Mouse (Mus musculus) G1E (cell line): Measurements from ENCODE around the gene Plcb1. TPM values are rescaled to one million over a fixed set of nuclear protein-coding genes. Genes with fewer than 3 reads are reported as not detected.
A peak's percentile ranks its signal among the peaks of the same experiment; 100 is the strongest.

Source experiments
- ATAC-seq: 2 replicates; pipeline ENCODE4 v1.8.0; 2016; ENCODE audit warnings: mild to moderate bottlenecking; ENCODE audit not compliant: insufficient number of reproducible peaks, poor library complexity, low FRiP score, severe bottlenecking; ENCODE audit errors: extremely low read depth
- DNase-seq: peaks from one replicate; pipeline ENCODE4 v3.0.0; 2012; ENCODE audit warnings: low spot score
- H3K27me3 ChIP-seq: 2 replicates; pipeline ENCODE4 v1.6.1; 2012; ENCODE audit warnings: mild to moderate bottlenecking, low read length, inconsistent platforms; ENCODE audit not compliant: insufficient read depth
- H3K36me3 ChIP-seq: replicated peaks from 2 replicates; pipeline ENCODE3; 2012; ENCODE audit warnings: mild to moderate bottlenecking, inconsistent platforms
- H3K4me1 ChIP-seq: 2 replicates; pipeline ENCODE4 v1.6.1; 2012; ENCODE audit warnings: low read depth, low read length, inconsistent platforms, mixed read lengths; ENCODE audit not compliant: insufficient read depth
- H3K4me3 ChIP-seq: 2 replicates; pipeline ENCODE4 v1.5.1; 2012; ENCODE audit warnings: low read depth, mild to moderate bottlenecking, inconsistent platforms, low read length, moderate library complexity, mixed read lengths
- H3K9me3 ChIP-seq: replicated peaks from 2 replicates; pipeline ENCODE4 v1.6.1; 2012; ENCODE audit warnings: inconsistent platforms
- CTCF ChIP-seq: IDR thresholded peaks from 2 replicates; pipeline ENCODE4 v1.5.1; 2012; ENCODE audit warnings: low read depth, low read length, inconsistent platforms, mixed read lengths
- GATA1 ChIP-seq: IDR thresholded peaks from 2 replicates; pipeline ENCODE4 v1.6.1; 2012; ENCODE audit warnings: borderline replicate concordance, low read length, inconsistent platforms, mixed read lengths
- GATA2 ChIP-seq: IDR thresholded peaks from 2 replicates; pipeline ENCODE4 v1.6.1; 2012; ENCODE audit warnings: low read depth, low read length, inconsistent platforms, borderline replicate concordance
- POLR2AphosphoS5 ChIP-seq: IDR thresholded peaks from 2 replicates; pipeline ENCODE4 v1.6.1; 2012; ENCODE audit warnings: low read depth, low read length, inconsistent platforms; ENCODE audit not compliant: insufficient replicate concordance
- TAL1 ChIP-seq: conservative IDR thresholded peaks from 2 replicates; pipeline ENCODE4 v1.6.1; 2012; ENCODE audit warnings: low read depth, low read length, inconsistent platforms, mixed read lengths
- polyA plus RNA-seq: library from polyadenylated mRNA; stranded (reverse); fragments of >175 nt; gene quantifications from 2 replicates; pipeline ENCODE4 v1.2.3, GENCODE M21; 2012
- total RNA-seq, 2 experiments: library from RNA; stranded (forward) in 1 of 2; stranded (reverse) in 1 of 2; fragments of 200-1000 nt in 1 of 2; fragments of >200 nt in 1 of 2; fragmentation: Nextera tagmentation in 1 of 2; gene quantifications; 2 replicates each; pipeline ENCODE4 v1.2.3; 2014 to 2017

Gene Plcb1
- total and polyA plus RNA-seq, 3 experiments: 0.16 TPM; not detected in 2

- Histone ChIP-seq H3K4me3 (no peak overlapping the region), H3K27me3 (no peaks in the 10 kb centered on the region), H3K4me1 (no peaks in the 10 kb centered on the region), H3K36me3 (no peaks in the 10 kb centered on the region), H3K9me3 (peaks cover 20% of the 10 kb centered on the region)
- no peak for ATAC-seq
- DNase-seq: no peak
- TF ChIP-seq GATA1: no peak
- no peak for TF ChIP-seq CTCF
- TF ChIP-seq GATA2: no peak
- TF ChIP-seq TAL1: no peak
- no peak for TF ChIP-seq POLR2AphosphoS5
Measured at GRCm38 (mm10) chr2:135411675-135412074, 625.8 kb downstream of the Plcb1 start.

GRCm38 (mm10) chr2:135415137-135415536 is 629.3 kb downstream of the Plcb1 start:
- ATAC-seq (no peak), DNase-seq (no peak)
- H3K4me3 ChIP-seq: no peak overlapping the region
- H3K9me3 ChIP-seq: peaks cover 19% of the 10 kb centered on the region
- no peak for TF ChIP-seq GATA2
- no peak for TF ChIP-seq TAL1
- TF ChIP-seq POLR2AphosphoS5: no peak
- no peak for TF ChIP-seq CTCF
- TF ChIP-seq GATA1: no peak
- H3K27me3 ChIP-seq: no peaks in the 10 kb centered on the region
- no peaks in the 10 kb centered on the region for H3K4me1 ChIP-seq
- no peaks in the 10 kb centered on the region for H3K36me3 ChIP-seq

GRCm38 (mm10) chr2:135419301-135419700 is 633.4 kb downstream of the Plcb1 start:
- no peaks in the 10 kb centered on the region for H3K36me3 ChIP-seq
- TF ChIP-seq TAL1 (no peak), GATA2 (no peak), GATA1 (no peak), POLR2AphosphoS5 (no peak), CTCF (no peak)
- H3K27me3 ChIP-seq: no peaks in the 10 kb centered on the region
- ATAC-seq (no peak), DNase-seq (no peak)
- H3K4me3 ChIP-seq: no peak overlapping the region
- H3K4me1 ChIP-seq: no peaks in the 10 kb centered on the region
- H3K9me3 ChIP-seq: peaks cover 22% of the 10 kb centered on the region

GRCm38 (mm10) chr2:135434947-135435515 is 649.2 kb downstream of the Plcb1 start:
- no peak for DNase-seq
- no peak overlapping the region for H3K4me3 ChIP-seq
- TF ChIP-seq GATA2: no peak
- TF ChIP-seq POLR2AphosphoS5: no peak
- TF ChIP-seq CTCF: no peak

GRCm38 (mm10) chr2:135439034-135439433 is 653.2 kb downstream of the Plcb1 start:
- no peaks in the 10 kb centered on the region for H3K4me1 ChIP-seq
- DNase-seq (no peak), ATAC-seq (no peak)
- TF ChIP-seq GATA2: no peak
- no peak for TF ChIP-seq GATA1
- TF ChIP-seq TAL1: no peak
- TF ChIP-seq CTCF: no peak
- no peak for TF ChIP-seq POLR2AphosphoS5
- H3K9me3 ChIP-seq: peaks cover 32% of the 10 kb centered on the region
- H3K36me3 ChIP-seq: no peaks in the 10 kb centered on the region
- H3K4me3 ChIP-seq: no peak overlapping the region
- no peaks in the 10 kb centered on the region for H3K27me3 ChIP-seq

More at GRCm38 (mm10) chr2:135434947-135435515, 649.2 kb downstream of the Plcb1 start:
- H3K9me3 ChIP-seq: peaks cover 34% of the 10 kb centered on the region
- H3K27me3 ChIP-seq: no peaks in the 10 kb centered on the region
- ATAC-seq: no peak
- no peaks in the 10 kb centered on the region for H3K36me3 ChIP-seq
- H3K4me1 ChIP-seq: no peaks in the 10 kb centered on the region

GRCm38 (mm10) chr2:135439546-135440517 is 654.0 kb downstream of the Plcb1 start:
- Histone ChIP-seq H3K4me3 (no peak overlapping the region), H3K9me3 (peaks cover 30% of the 10 kb centered on the region), H3K36me3 (no peaks in the 10 kb centered on the region), H3K27me3 (no peaks in the 10 kb centered on the region), H3K4me1 (no peaks in the 10 kb centered on the region)
- TF ChIP-seq POLR2AphosphoS5: no peak
- no peak for TF ChIP-seq GATA2
- TF ChIP-seq CTCF: no peak
- no peak for TF ChIP-seq TAL1
- no peak for TF ChIP-seq GATA1
- DNase-seq (no peak), ATAC-seq (0 out of 2 replicates have a peak, but pooled peaks have one; percentile 9)
